Comparison of ENCODE assay signal across 10 mouse cellular contexts in the genomic region with DNA sequence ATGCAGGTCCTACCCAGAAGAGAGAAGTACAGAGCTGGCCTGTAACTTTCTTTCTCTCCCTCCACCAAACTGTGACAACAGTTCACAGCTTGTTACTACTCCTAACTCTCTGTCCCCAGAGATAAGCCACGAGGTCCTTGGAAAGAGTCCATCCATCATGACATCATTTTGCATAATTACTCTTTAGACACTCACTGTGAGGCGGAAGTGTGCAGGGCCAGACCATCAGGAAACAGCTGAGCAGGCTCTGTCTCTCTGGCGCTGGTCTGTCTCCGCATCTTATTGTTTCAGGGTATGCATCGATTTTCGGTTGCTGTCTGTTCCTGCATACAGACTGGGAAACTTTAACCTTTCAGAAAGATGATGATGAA. TPM values are rescaled to one million over a fixed set of nuclear protein-coding genes. Genes with fewer than 3 reads are reported as not detected.
DNase-seq lines count a peak whose midpoint lies in the region; ATAC-seq and TF ChIP-seq lines count a peak whose summit lies in the region.
"Had no signal": no experiment of that assay in that cellular context is flagged by ENCODE, and none has a peak within 500 bp of the region (broad histone marks: within the 10 kb centered on the region; RNA-seq: fewer than 3 reads in every experiment).

No protein-coding gene starts in this region.

- no peaks in the 10 kb centered on the region for H3K4me1 ChIP-seq in stomach, embryonic 15.5 days
- no peaks in the 10 kb centered on the region for H3K4me1 ChIP-seq in stomach, postnatal 0 days (replicated peaks; ENCODE audit: control insufficient read depth, insufficient read depth)
- H3K4me1 ChIP-seq in kidney, embryonic 16.5 days (ENCODE audit: insufficient read depth, low read length): peaks cover 3% of the 10 kb centered on the region; the same call in 1 of the 2 replicates

- H3K9ac ChIP-seq in stomach, embryonic 15.5 days: no peak overlapping the region
- H3K9ac ChIP-seq in stomach, postnatal 0 days (ENCODE audit: low read length): no peak overlapping the region
- no peak overlapping the region for H3K9ac ChIP-seq in kidney, embryonic 16.5 days (replicated peaks; ENCODE audit: low read length)

- WGBS in stomach, embryonic 15.5 days: 58% methylated on average over 6 of the region's 6 CpGs
- 60% methylated on average over 6 of the region's 6 CpGs for WGBS in stomach, postnatal 0 days
- 72% methylated on average over 6 of the region's 6 CpGs for WGBS in kidney, embryonic 16.5 days

- H3K9me3 ChIP-seq in stomach, embryonic 15.5 days: no peaks in the 10 kb centered on the region
- no peaks in the 10 kb centered on the region for H3K9me3 ChIP-seq in stomach, postnatal 0 days (ENCODE audit: control insufficient read depth, low read length)
- no peaks in the 10 kb centered on the region for H3K9me3 ChIP-seq in kidney, embryonic 16.5 days (ENCODE audit: low read length)

- no peak for ATAC-seq in stomach, embryonic 15.5 days (ENCODE audit: insufficient read depth, low FRiP score, low read depth)
- no peak for ATAC-seq in stomach, postnatal 0 days (ENCODE audit: low FRiP score, low TSS enrichment)
- no peak for ATAC-seq in kidney, embryonic 16.5 days (ENCODE audit: low FRiP score, low TSS enrichment)
- no peak for ATAC-seq in activated CD4-positive, CD25-positive, alpha-beta regulatory T cell, adult 4 months

- peak; percentile 44 for DNase-seq in adrenal gland, adult 2 months
- DNase-seq in adrenal gland, postnatal 25 days: no peak
- no peak for DNase-seq in stomach, postnatal 0 days (ENCODE audit: low spot score)
- peak; percentile 29 for DNase-seq in skeletal muscle tissue, adult 2 months (ENCODE audit: low read depth, low spot score)
- no peak for DNase-seq in thymus, postnatal 14 days

- TF ChIP-seq CTCF in stomach, postnatal 0 days (IDR thresholded peaks at IDR 0.05; ENCODE audit: low read depth): no peak

- H3K4me2 ChIP-seq in stomach, embryonic 15.5 days: no peak overlapping the region
- no peak overlapping the region for H3K4me2 ChIP-seq in stomach, postnatal 0 days (replicated peaks; ENCODE audit: low read depth)
- H3K4me2 ChIP-seq in kidney, embryonic 16.5 days (replicated peaks; ENCODE audit: low read depth, low read length): no peak overlapping the region

- H3K27me3 ChIP-seq in stomach, embryonic 15.5 days (replicated peaks): no peaks in the 10 kb centered on the region
- H3K27me3 ChIP-seq in stomach, postnatal 0 days (ENCODE audit: control insufficient read depth, insufficient read depth, low read length): no peaks in the 10 kb centered on the region
- no peaks in the 10 kb centered on the region for H3K27me3 ChIP-seq in kidney, embryonic 16.5 days (ENCODE audit: insufficient read depth, low read length)

- no peaks in the 10 kb centered on the region for H3K36me3 ChIP-seq in stomach, embryonic 15.5 days
- no peaks in the 10 kb centered on the region for H3K36me3 ChIP-seq in stomach, postnatal 0 days (ENCODE audit: control insufficient read depth, insufficient read depth, low read length)
- no peaks in the 10 kb centered on the region for H3K36me3 ChIP-seq in kidney, embryonic 16.5 days (ENCODE audit: insufficient read depth, low read length)

- no peak for TF ChIP-seq EP300 in stomach, postnatal 0 days (optimal IDR thresholded peaks at IDR 0.05)

- 0 out of 2 replicates have a peak overlapping the region, but pooled peaks have one; percentile 26 for H3K27ac ChIP-seq in stomach, embryonic 15.5 days
- H3K27ac ChIP-seq in stomach, postnatal 0 days (replicated peaks): no peak overlapping the region
- H3K27ac ChIP-seq in kidney, embryonic 16.5 days (ENCODE audit: low read length): 0 out of 2 replicates have a peak overlapping the region, but pooled peaks have one; percentile 13

- no peak overlapping the region for H3K4me3 ChIP-seq in stomach, embryonic 15.5 days (replicated peaks)
- H3K4me3 ChIP-seq in stomach, postnatal 0 days (ENCODE audit: low read depth, low read length): no peak overlapping the region
- H3K4me3 ChIP-seq in kidney, embryonic 16.5 days (ENCODE audit: low read length): no peak overlapping the region

RNA-seq across cellular contexts. Expression of gene 1700020N01Rik, which starts 43.8 kb away (rescaled TPM):
- not detected for total RNA-seq in adrenal gland, adult 2 months (2021)
- polyA plus RNA-seq in adrenal gland, adult 2 months (2012; rRNA removed): not detected in 2 replicates
- 0.39 TPM in 1 of 2 replicates, not detected in the other for total RNA-seq in adrenal gland, postnatal 25 days (2021)
- not detected in 2 replicates for polyA plus RNA-seq in stomach, embryonic 15.5 days (2015; fragmentation: Nextera tagmentation; extraction: Ambion mirVana)
- polyA plus RNA-seq in stomach, postnatal 0 days (2015; fragmentation: Nextera tagmentation; extraction: Ambion mirVana): not detected in 2 replicates
- polyA plus RNA-seq in kidney, embryonic 16.5 days (2015; fragmentation: Nextera tagmentation; extraction: Ambion mirVana): not detected in 2 replicates
- polyA plus RNA-seq in activated CD4-positive, CD25-positive, alpha-beta regulatory T cell, adult 4 months (2017; shearing (Covaris generic)): not detected
- total RNA-seq: left cerebral cortex, adult 8-10 months had no signal
- polyA plus RNA-seq: neural tube, embryonic 14.5 days had no signal

Comparison
In these comparisons a context has a peak if more than half of its experiments do, and no peak if none do; other contexts are left out.
1. DNase-seq: peak in adrenal gland, adult 2 months (single experiment) and skeletal muscle tissue, adult 2 months (single experiment); none in adrenal gland, postnatal 25 days (single experiment), stomach, postnatal 0 days (single experiment) and thymus, postnatal 14 days (single experiment).